Mouse (Mus musculus) lung, postnatal 0 days (tissue): ENCODE results near the gene Olfr263. TPM values are rescaled to one million over a fixed set of nuclear protein-coding genes. Genes with fewer than 3 reads are reported as not detected.

Experiments used
- ATAC-seq: fragments of 200-750 bp; cut with Nextera tagmentation; 2 replicates; pipeline ENCODE4 v1.8.0; 2017; ENCODE audit warnings: moderate library complexity
- DNase-seq: peaks from one replicate; pipeline ENCODE4 v3.0.0-alpha.2; 2016; ENCODE audit warnings: low spot score
- H3K27ac ChIP-seq: fragments of 300-500 bp; sonication (generic); 2 replicates; pipeline ENCODE4 v1.5.1; 2014; ENCODE audit warnings: antibody characterized with exemption, mild to moderate bottlenecking, low read length, mixed read lengths
- H3K27me3 ChIP-seq: fragments of 300-500 bp; sonication (generic); replicated peaks from 2 replicates; pipeline ENCODE4 v1.6.1; 2014; ENCODE audit warnings: low read length, mixed read lengths; ENCODE audit not compliant: insufficient read depth
- H3K36me3 ChIP-seq: fragments of 300-500 bp; sonication (generic); 2 replicates; pipeline ENCODE4 v1.6.1; 2014; ENCODE audit warnings: low read length, mixed read lengths; ENCODE audit not compliant: insufficient read depth
- H3K4me1 ChIP-seq: fragments of 300-500 bp; sonication (generic); 2 replicates; pipeline ENCODE4 v1.6.1; 2014; ENCODE audit warnings: antibody characterized with exemption, low read depth, low read length, mixed read lengths; ENCODE audit not compliant: insufficient read depth
- H3K4me2 ChIP-seq: fragments of 300-500 bp; sonication (generic); replicated peaks from 2 replicates; pipeline ENCODE4 v1.6.1; 2014; ENCODE audit warnings: low read depth, mild to moderate bottlenecking, low read length, moderate library complexity, mixed read lengths
- H3K4me3 ChIP-seq: fragments of 300-500 bp; sonication (generic); 2 replicates; pipeline ENCODE4 v1.5.1; 2014; ENCODE audit warnings: low read depth, low read length
- H3K9ac ChIP-seq: fragments of 300-500 bp; sonication (generic); replicated peaks from 2 replicates; pipeline ENCODE4 v1.6.1; 2014; ENCODE audit warnings: low read depth, mild to moderate bottlenecking
- H3K9me3 ChIP-seq: fragments of 300-500 bp; sonication (generic); 2 replicates; pipeline ENCODE4 v1.6.1; 2016; ENCODE audit warnings: low read length, mixed read lengths
- CTCF ChIP-seq: IDR thresholded peaks from 2 replicates; pipeline ENCODE4 v1.5.1; 2016; ENCODE audit warnings: antibody characterized with exemption, mild to moderate bottlenecking
- EP300 ChIP-seq: IDR thresholded peaks from 2 replicates; pipeline ENCODE4 v1.6.1; 2016; ENCODE audit warnings: antibody characterized with exemption, mild to moderate bottlenecking, control low read depth
- whole genome bisulfite sequencing: fragments of 180-500 bp; shearing (Covaris S2); extraction: QIAGEN DNeasy Blood & Tissue Kit; methylation state at CpG from one replicate; pipeline ENCODE4 v1.1.7; 2014; 5-methylcytosine and 5-hydroxymethylcytosine counted together
- polyA plus RNA-seq: library from polyadenylated mRNA; unstranded; fragments of >200 nt; fragmentation: Nextera tagmentation; extraction: Ambion mirVana; gene quantifications from 2 replicates; pipeline ENCODE4 v1.2.1, GENCODE M21; 2015

Olfr263 gene
- polyA plus RNA-seq, 1 experiment from 2014 or later: not detected

DNA sequence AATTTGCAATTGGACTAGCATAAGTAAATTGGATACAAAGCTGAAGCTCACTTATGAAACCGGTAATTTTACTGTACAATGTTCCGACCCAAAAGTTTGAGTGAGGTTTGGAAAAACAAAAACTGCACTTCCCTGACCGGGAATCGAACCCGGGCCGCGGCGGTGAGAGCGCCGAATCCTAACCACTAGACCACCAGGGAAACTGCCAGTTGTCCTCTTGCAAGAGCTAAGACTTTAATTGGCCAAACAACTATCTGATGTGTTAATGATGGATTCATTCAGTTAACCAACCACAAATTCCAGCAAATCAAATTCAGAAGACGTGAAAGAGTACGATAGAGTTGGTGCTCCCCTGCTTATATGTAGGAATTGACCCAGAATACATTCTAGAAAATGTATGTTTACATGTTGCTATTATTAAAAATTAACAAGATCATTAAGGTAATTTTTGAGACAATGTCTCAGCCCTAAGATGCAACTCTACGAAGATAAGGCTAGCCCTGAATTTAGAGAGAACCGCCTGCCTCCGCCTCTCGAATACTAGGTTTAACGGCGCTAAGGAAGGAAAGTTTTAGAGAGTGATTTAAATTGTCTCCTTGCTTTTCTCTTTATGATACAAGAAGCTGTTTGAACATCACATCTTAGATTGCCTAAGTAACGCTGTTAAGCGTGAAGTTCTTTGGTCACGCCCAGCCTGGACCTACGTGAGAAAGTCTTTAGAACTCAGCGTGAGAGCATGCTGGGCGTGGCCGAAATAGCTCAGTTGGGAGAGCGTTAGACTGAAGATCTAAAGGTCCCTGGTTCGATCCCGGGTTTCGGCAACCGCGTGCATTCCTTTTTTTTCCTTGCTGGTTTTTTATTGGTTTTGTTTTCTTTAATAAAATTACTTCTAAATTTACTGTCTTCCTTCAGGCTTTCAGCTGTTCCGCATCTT is 31.5 kb downstream of the Olfr263 start:
- ATAC-seq (peak; percentile 93), DNase-seq (peak; percentile 91)
- Histone ChIP-seq H3K4me2 (peak overlapping the region; percentile 67), H3K4me1 (0 out of 2 replicates have a peak, but pooled peaks cover 8% of the 10 kb centered on the region), H3K9me3 (no peaks in the 10 kb centered on the region), H3K27me3 (no peaks in the 10 kb centered on the region), H3K36me3 (no peaks in the 10 kb centered on the region), H3K9ac (no peak overlapping the region), H3K27ac (0 out of 2 replicates have a peak overlapping the region, but pooled peaks have one; percentile 28), H3K4me3 (peak overlapping the region; percentile 62)
- TF ChIP-seq CTCF (no peak), EP300 (peak; percentile 43)
- WGBS: under 1% methylated on average over 32 of the region's 32 CpGs

- Histone ChIP-seq H3K4me3 (peak overlapping the region; percentile 62; the same call in 1 of the 2 replicates), H3K4me2 (peak overlapping the region; percentile 67; the same call in 1 of the 2 replicates), H3K4me1 (0 out of 2 replicates have a peak, but pooled peaks cover 8% of the 10 kb centered on the region), H3K27ac (no peak overlapping the region), H3K36me3 (no peaks in the 10 kb centered on the region), H3K27me3 (no peaks in the 10 kb centered on the region), H3K9me3 (no peaks in the 10 kb centered on the region), H3K9ac (no peak overlapping the region)
- ATAC-seq: no peak
- WGBS: 31% methylated on average over 2 of the region's 2 CpGs
- peak; percentile 23 for DNase-seq
- TF ChIP-seq CTCF: no peak
- no peak for TF ChIP-seq EP300
Observed at GRCm38 (mm10) chr13:21161591-21161990, 32.2 kb downstream of the Olfr263 start.

DNA sequence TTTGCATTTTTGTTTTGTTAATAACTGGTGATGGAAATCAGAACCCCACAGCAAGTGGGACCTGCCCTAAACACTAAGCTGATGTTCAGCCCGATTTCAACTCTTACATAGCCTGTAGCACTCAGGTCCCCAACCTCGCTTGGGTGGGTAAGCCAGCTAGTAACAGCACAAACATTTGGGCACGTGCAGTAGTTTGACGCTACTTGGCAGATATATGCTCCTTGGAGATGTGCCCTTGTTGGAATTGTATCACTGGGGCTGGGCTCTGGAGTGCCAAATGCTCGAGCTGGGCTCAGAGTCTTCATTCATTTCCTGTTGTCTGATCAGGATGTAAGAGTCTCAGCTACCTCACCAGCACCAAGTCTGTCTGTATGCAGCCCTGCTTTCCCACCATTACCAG is 33.2 kb downstream of the Olfr263 start:
- Histone ChIP-seq H3K27me3 (no peaks in the 10 kb centered on the region), H3K4me2 (no peak overlapping the region), H3K9ac (no peak overlapping the region), H3K27ac (no peak overlapping the region), H3K4me1 (0 out of 2 replicates have a peak, but pooled peaks cover 8% of the 10 kb centered on the region), H3K4me3 (no peak overlapping the region), H3K36me3 (no peaks in the 10 kb centered on the region), H3K9me3 (no peaks in the 10 kb centered on the region)
- ATAC-seq (no peak), DNase-seq (no peak)
- WGBS: 49% methylated on average over 5 of the region's 5 CpGs
- no peak for TF ChIP-seq CTCF
- TF ChIP-seq EP300: no peak

DNA sequence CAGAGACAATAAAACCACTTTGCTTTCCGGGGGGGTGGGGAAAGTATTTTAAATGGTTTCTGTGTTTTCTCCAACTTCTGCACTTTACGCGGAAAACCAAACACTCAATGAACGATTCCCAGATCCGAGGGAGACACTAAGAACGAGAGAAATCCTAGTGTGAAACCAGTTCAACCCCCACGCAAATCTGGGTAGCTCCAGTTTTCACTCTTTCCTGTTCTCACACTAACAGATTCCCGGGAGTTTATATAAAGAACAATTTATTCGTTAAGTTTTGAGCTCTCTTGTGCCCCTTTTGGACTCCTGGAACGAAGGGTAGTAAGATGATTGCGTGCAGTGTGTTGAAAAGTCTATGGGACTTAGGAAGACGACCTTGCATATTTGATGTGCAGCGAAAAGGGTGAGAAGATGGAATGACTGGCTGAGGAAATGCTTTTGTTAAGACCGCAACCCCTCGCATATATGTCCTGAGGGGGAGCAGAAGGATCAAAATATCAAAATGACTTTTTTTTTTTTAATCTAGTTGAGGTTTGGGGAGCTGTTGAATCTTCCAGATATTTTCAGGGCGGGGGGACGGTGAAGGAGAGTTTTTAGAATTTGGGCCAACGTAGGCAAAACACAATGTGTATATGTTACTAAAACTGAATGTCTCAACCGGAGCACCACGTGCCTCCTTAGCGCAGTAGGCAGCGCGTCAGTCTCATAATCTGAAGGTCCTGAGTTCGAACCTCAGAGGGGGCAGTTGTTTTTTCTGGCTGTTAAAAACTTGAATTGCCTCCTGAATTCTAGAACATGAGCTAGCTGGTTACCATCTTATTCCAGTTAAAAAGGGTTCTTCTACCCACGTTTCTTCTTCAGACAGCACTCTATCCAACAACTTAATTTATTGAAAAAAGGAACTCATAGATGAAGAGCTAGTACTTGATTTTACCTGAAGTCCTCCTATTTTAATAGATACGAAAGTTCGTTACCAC is 37.8 kb downstream of the Olfr263 start:
- Histone ChIP-seq H3K9ac (0 out of 2 replicates have a peak overlapping the region, but pooled peaks have one; percentile 19), H3K36me3 (no peaks in the 10 kb centered on the region), H3K4me2 (peak overlapping the region; percentile 79), H3K27me3 (no peaks in the 10 kb centered on the region), H3K4me3 (peak overlapping the region; percentile 53), H3K27ac (no peak overlapping the region), H3K4me1 (0 out of 2 replicates have a peak, but pooled peaks cover 3% of the 10 kb centered on the region), H3K9me3 (no peaks in the 10 kb centered on the region)
- TF ChIP-seq CTCF (no peak), EP300 (peak; percentile 49; the same call in 1 of the 2 replicates)
- DNase-seq: peak; percentile 90
- ATAC-seq: peak; percentile 69
- 2% methylated on average over 27 of the region's 27 CpGs for WGBS

DNA sequence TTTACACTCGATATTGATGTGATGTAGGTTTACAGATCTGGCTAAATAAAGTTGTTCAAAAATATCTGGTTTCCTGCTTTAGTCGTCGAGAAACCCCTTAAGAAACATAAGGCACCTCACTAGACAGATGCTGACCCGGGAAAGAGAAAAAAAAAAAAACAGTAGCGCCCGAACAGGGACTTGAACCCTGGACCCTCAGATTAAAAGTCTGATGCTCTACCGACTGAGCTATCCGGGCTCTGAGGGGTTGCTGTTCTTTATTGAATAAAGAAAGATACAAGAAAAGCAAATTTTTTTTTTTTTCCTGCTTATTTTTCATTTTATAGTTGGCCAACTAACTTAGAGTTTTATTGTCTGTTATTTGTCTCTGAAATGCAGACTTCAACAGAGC is 38.5 kb downstream of the Olfr263 start:
- H3K27ac ChIP-seq: no peak overlapping the region
- no peaks in the 10 kb centered on the region for H3K9me3 ChIP-seq
- peak; percentile 43; the same call in 1 of the 2 replicates for ATAC-seq
- no peaks in the 10 kb centered on the region for H3K27me3 ChIP-seq
- peak; percentile 48 for DNase-seq
- WGBS: 1% methylated on average over 8 of the region's 8 CpGs
- H3K9ac ChIP-seq: peak overlapping the region; percentile 44; the same call in 1 of the 2 replicates
- H3K4me2 ChIP-seq: peak overlapping the region; percentile 79
- H3K4me1 ChIP-seq: 0 out of 2 replicates have a peak, but pooled peaks cover 3% of the 10 kb centered on the region
- TF ChIP-seq CTCF (no peak), EP300 (no peak)
- peak overlapping the region; percentile 53 for H3K4me3 ChIP-seq
- no peaks in the 10 kb centered on the region for H3K36me3 ChIP-seq
